Mouse (Mus musculus) hindbrain, embryonic 16.5 days (tissue): Measurements from ENCODE around the gene Sgms1. TPM values are rescaled to one million over a fixed set of nuclear protein-coding genes. Genes with fewer than 3 reads are reported as not detected.
"Not testable (repeated sequence)": the region's sequence is repeated elsewhere in the genome, so short reads cannot be mapped to it uniquely, and the experiment has no call there.

Source experiments
- ATAC-seq: fragments of 200-750 bp; cut with Nextera tagmentation; 2 replicates; pipeline ENCODE4 v1.8.0; 2017; ENCODE audit warnings: moderate TSS enrichment, moderate library complexity
- H3K27ac ChIP-seq: fragments of 300-500 bp; sonication (generic); 2 replicates; pipeline ENCODE4 v1.5.1; 2014; ENCODE audit warnings: low read depth, mild to moderate bottlenecking, control low read depth, low read length, moderate library complexity
- H3K27me3 ChIP-seq: fragments of 300-500 bp; sonication (generic); replicated peaks from 2 replicates; pipeline ENCODE4 v1.6.1; 2014; ENCODE audit warnings: low read length; ENCODE audit not compliant: control insufficient read depth, insufficient read depth
- H3K36me3 ChIP-seq: fragments of 300-500 bp; sonication (generic); 2 replicates; pipeline ENCODE4 v1.6.1; 2014; ENCODE audit warnings: mild to moderate bottlenecking, low read length, moderate library complexity, mixed read lengths; ENCODE audit not compliant: control insufficient read depth, insufficient read depth
- H3K4me1 ChIP-seq: fragments of 300-500 bp; sonication (generic); 2 replicates; pipeline ENCODE4 v1.6.1; 2014; ENCODE audit warnings: low read depth, low read length; ENCODE audit not compliant: control insufficient read depth, insufficient read depth
- H3K4me2 ChIP-seq: fragments of 300-500 bp; sonication (generic); 2 replicates; pipeline ENCODE4 v1.6.1; 2014; ENCODE audit warnings: mild to moderate bottlenecking, low read length, control low read depth, moderate library complexity
- H3K4me3 ChIP-seq: fragments of 300-500 bp; sonication (generic); 2 replicates; pipeline ENCODE4 v1.5.1; 2014; ENCODE audit warnings: mild to moderate bottlenecking, low read length, control low read depth, moderate library complexity
- H3K9ac ChIP-seq: fragments of 300-500 bp; sonication (generic); 2 replicates; pipeline ENCODE4 v1.6.1; 2014; ENCODE audit warnings: low read depth, mild to moderate bottlenecking, control low read depth, low read length, moderate library complexity
- H3K9me3 ChIP-seq: fragments of 300-500 bp; sonication (generic); 2 replicates; pipeline ENCODE4 v1.6.1; 2014; ENCODE audit warnings: mild to moderate bottlenecking, low read length, moderate library complexity; ENCODE audit not compliant: control insufficient read depth
- WGBS: fragments of 180-500 bp; shearing (Covaris S2); extraction: QIAGEN DNeasy Blood & Tissue Kit; methylation state at CpG from one replicate; pipeline ENCODE4 v1.1.7; 2014; 5-methylcytosine and 5-hydroxymethylcytosine counted together
- polyA plus RNA-seq: library from polyadenylated mRNA; unstranded; fragments of >200 nt; fragmentation: Nextera tagmentation; extraction: Ambion mirVana; gene quantifications from 2 replicates; pipeline ENCODE4 v1.2.1, GENCODE M21; 2015

Sgms1 gene
- polyA plus RNA-seq, 1 experiment from 2014 or later: 21.7 TPM

- H3K4me1 ChIP-seq: peaks cover 10% of the 10 kb centered on the region
Measured at GRCm38 (mm10) chr19:32325100-32325768, 64.3 kb downstream of the Sgms1 start.

DNA sequence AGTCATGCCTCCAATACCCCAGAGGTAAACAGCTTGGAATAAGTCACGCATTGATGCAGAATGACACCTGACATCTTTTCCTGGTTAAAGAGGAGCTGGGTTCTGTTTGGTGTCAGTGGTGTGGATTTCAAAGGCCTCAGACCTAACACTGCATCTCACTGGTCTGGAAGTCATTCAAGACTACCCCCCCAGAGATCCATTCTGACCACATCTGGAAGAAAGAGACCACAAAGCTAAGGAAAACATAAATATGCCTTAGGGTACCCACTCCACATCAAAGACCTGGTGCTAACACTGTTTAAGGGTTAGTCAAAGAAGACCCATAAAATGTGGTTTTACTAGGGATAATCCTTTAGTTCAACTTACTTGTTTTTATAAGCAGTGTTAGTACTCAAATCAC, 65.0 kb downstream of the Sgms1 start:
- ATAC-seq: no peak
- Histone ChIP-seq H3K27me3 (no peaks in the 10 kb centered on the region), H3K4me2 (no peak overlapping the region), H3K9ac (no peak overlapping the region), H3K27ac (no peak overlapping the region), H3K4me1 (peaks cover 10% of the 10 kb centered on the region), H3K9me3 (no peaks in the 10 kb centered on the region), H3K36me3 (no peaks in the 10 kb centered on the region), H3K4me3 (no peak overlapping the region)
- 98% methylated on average over 1 of the region's 1 CpGs for WGBS

More at GRCm38 (mm10) chr19:32325100-32325768, 64.3 kb downstream of the Sgms1 start:
- no peak overlapping the region for H3K4me3 ChIP-seq
- no peak for ATAC-seq
- no peak overlapping the region for H3K9ac ChIP-seq
- H3K27me3 ChIP-seq: no peaks in the 10 kb centered on the region
- H3K36me3 ChIP-seq: no peaks in the 10 kb centered on the region
- no peak overlapping the region for H3K27ac ChIP-seq
- H3K9me3 ChIP-seq: no peaks in the 10 kb centered on the region
- 64% methylated on average over 10 of the region's 10 CpGs for WGBS
- H3K4me2 ChIP-seq: no peak overlapping the region

GRCm38 (mm10) chr19:32323070-32323469, 66.4 kb downstream of the Sgms1 start:
- WGBS: 49% methylated on average over 11 of the region's 11 CpGs
- Histone ChIP-seq H3K27me3 (no peaks in the 10 kb centered on the region), H3K4me1 (peaks cover 10% of the 10 kb centered on the region), H3K27ac (no peak overlapping the region), H3K9me3 (no peaks in the 10 kb centered on the region), H3K4me2 (no peak overlapping the region), H3K9ac (no peak overlapping the region), H3K4me3 (no peak overlapping the region), H3K36me3 (no peaks in the 10 kb centered on the region)
- ATAC-seq: no peak

GRCm38 (mm10) chr19:32322429-32323035, 67.0 kb downstream of the Sgms1 start:
- H3K4me1 ChIP-seq: peaks cover 10% of the 10 kb centered on the region
- H3K9me3 ChIP-seq: no peaks in the 10 kb centered on the region
- peak overlapping the region; percentile 19; the same call in 1 of the 2 replicates for H3K27ac ChIP-seq
- WGBS: 22% methylated on average over 3 of the region's 3 CpGs
- H3K27me3 ChIP-seq: no peaks in the 10 kb centered on the region
- H3K9ac ChIP-seq: no peak overlapping the region
- ATAC-seq: peak; percentile 86
- H3K36me3 ChIP-seq: no peaks in the 10 kb centered on the region
- H3K4me2 ChIP-seq: no peak overlapping the region
- no peak overlapping the region for H3K4me3 ChIP-seq

- WGBS: 66% methylated on average over 4 of the region's 4 CpGs
Measured at GRCm38 (mm10) chr19:32320366-32320666, 69.2 kb downstream of the Sgms1 start.

DNA sequence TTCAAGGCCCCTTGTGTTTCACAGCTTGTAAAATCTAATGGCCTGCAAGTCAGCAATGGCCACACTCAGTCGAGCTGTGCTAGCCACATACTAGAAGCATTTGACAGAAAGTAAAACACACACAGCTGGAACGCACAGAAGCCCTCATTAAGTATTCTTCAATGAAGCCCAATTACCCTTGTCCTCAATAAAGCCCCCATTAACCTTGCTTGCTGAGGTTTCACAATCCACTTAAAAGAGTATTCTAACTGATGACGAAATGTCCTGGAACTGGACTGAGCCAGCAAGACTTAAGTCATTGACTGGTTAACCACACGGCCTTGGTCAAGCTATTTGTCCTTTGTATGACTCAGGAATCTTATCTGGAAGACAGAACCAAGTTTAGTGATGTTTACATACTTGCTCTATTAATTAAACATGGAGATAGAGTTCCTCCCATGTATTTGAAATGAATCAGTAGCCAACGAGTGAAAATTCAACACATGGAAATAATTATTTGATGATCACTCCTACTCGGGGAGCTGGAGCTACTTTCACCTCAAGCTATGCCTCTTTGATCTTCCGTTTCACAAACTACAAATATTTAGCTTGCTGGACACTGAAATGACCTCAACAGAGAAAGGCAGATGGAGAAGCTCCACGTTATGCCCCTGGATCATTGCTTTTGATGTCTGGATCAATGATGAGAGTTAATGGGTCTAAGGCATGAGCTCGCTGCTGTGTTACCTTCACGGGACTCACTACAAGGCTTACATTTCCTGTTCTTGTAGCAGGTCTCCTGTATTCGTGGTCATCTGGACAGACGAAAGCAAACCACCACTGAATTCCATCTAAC, 69.8 kb downstream of the Sgms1 start:
- Histone ChIP-seq H3K9ac (no peak overlapping the region), H3K4me3 (no peak overlapping the region), H3K27ac (no peak overlapping the region), H3K4me2 (no peak overlapping the region), H3K36me3 (no peaks in the 10 kb centered on the region), H3K9me3 (no peaks in the 10 kb centered on the region), H3K4me1 (peaks cover 10% of the 10 kb centered on the region), H3K27me3 (no peaks in the 10 kb centered on the region)
- 70% methylated on average over 12 of the region's 12 CpGs for WGBS
- no peak for ATAC-seq

More at GRCm38 (mm10) chr19:32320366-32320666, 69.2 kb downstream of the Sgms1 start:
- no peak overlapping the region for H3K4me3 ChIP-seq
- ATAC-seq: no peak
- H3K9me3 ChIP-seq: no peaks in the 10 kb centered on the region
- H3K9ac ChIP-seq: no peak overlapping the region
- H3K4me1 ChIP-seq: peaks cover 10% of the 10 kb centered on the region
- H3K4me2 ChIP-seq: no peak overlapping the region
- no peaks in the 10 kb centered on the region for H3K27me3 ChIP-seq
- H3K36me3 ChIP-seq: no peaks in the 10 kb centered on the region
- no peak overlapping the region for H3K27ac ChIP-seq

DNA sequence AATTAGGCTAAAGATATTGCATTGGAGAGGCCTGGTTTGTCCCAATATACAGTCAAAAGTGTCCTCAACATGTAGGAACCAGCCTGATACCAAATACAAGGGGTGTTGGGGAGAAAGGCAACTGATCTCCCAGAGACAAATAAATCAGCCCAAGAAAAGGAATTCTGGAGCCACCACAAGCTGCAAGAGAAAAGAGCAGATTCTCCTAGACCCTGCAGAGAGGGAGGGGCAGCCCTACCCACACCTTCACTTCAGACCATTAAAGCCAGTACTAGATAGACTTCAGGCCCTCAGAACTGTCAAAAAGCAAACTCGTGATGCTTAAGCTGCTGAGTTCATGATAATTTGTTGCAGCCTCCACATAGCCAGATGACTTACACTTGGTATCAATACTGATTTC, 70.5 kb downstream of the Sgms1 start:
- H3K27me3 ChIP-seq: no peaks in the 10 kb centered on the region
- H3K4me2 ChIP-seq: no peak overlapping the region
- 70% methylated on average over 1 of the region's 1 CpGs for WGBS
- no peak for ATAC-seq
- no peaks in the 10 kb centered on the region for H3K9me3 ChIP-seq
- no peak overlapping the region for H3K9ac ChIP-seq
- H3K36me3 ChIP-seq: no peaks in the 10 kb centered on the region
- peaks cover 10% of the 10 kb centered on the region for H3K4me1 ChIP-seq
- H3K27ac ChIP-seq: no peak overlapping the region
- H3K4me3 ChIP-seq: no peak overlapping the region

GRCm38 (mm10) chr19:32317347-32317746, 72.2 kb downstream of the Sgms1 start:
- not testable (repeated sequence) for H3K36me3 ChIP-seq, H3K27ac ChIP-seq, H3K9me3 ChIP-seq, H3K9ac ChIP-seq, H3K4me3 ChIP-seq, H3K27me3 ChIP-seq, ATAC-seq, H3K4me2 ChIP-seq, H3K4me1 ChIP-seq
- WGBS: 100% methylated on average over 1 of the region's 1 CpGs

DNA sequence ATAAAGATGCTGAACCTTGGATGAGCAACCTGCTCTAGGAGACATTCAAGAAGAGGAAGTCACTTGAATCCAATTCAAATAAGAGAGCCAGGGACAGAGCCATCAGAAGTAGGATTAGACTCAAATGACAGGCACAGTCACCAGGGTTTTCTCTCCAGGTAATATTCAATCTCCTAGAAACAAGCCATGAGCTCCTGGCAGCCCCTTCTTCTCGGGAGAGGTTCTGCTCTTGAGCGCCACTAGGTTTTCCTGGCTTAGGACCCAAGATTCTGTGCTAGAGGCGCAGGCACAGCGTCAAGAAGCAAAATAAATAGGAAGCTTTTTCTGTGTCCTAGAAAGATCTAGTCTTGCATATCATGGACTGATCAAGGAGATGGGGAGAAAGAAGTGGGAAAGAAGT, 76.2 kb downstream of the Sgms1 start:
- Histone ChIP-seq H3K4me3 (no peak overlapping the region), H3K27me3 (no peaks in the 10 kb centered on the region), H3K36me3 (no peaks in the 10 kb centered on the region), H3K9me3 (no peaks in the 10 kb centered on the region), H3K27ac (no peak overlapping the region), H3K4me1 (no peaks in the 10 kb centered on the region), H3K9ac (no peak overlapping the region), H3K4me2 (no peak overlapping the region)
- no peak for ATAC-seq
- WGBS: 80% methylated on average over 4 of the region's 4 CpGs
